ENCODE assay signal across 8 mouse cellular contexts in the genomic region with DNA sequence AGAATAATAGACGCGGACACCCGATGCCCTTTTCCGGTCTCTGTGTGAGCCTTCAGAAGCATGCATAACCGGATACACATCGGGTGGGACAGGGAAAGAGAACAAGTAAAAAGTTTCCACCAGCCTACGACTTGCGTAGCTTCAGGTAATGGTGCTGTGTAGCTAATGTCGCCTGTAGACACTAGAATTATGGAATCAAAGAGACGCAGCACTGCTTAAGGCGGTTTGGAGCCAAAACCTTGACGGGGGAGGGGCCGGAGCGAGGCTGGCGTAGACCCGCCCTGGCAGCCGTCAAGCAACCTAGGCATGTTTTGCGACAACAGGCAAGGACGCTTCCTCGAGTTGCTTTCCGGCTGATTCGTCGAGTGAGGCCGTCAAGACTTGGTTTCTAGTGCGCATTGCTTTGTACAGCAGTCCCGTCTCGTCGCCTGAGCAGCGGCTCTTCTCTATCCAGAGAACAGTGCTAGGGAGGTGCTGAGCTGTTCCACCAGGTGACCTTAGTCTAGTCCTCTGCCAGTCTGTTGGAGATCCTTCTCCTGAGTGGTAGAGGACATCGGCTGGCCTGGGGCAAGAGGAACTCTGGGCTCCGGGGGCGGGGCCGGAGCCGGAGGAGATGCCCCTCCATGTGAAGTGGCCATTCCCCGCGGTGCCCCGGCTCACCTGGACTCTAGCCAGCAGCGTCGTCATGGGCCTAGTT. TPM values are rescaled to one million over a fixed set of nuclear protein-coding genes. Genes with fewer than 3 reads are reported as not detected.
DNase-seq lines count a peak whose midpoint lies in the region; ATAC-seq lines count a peak whose summit lies in the region.

No protein-coding gene starts in this region.

- peak overlapping the region; percentile 64 for H3K4me2 ChIP-seq in intestine, embryonic 14.5 days (ENCODE audit: low read length)

- intact Hi-C loops in gastrocnemius, postnatal 14 days (cut with DNase I; ENCODE audit: low total_unique reads) = no loop called here
- intact Hi-C loops in left cerebral cortex, postnatal 14 days (cut with DNase I) = no loop called here

- 0 out of 2 replicates have a peak, but pooled peaks cover 5% of the 10 kb centered on the region for H3K4me1 ChIP-seq in intestine, embryonic 14.5 days (replicated peaks; ENCODE audit: control insufficient read depth, insufficient read depth, low read length)

- DNase-seq in adrenal gland, adult (ENCODE audit: inconsistent age in 2 of 2, low spot score in 1 of 2) = peak; percentile 89 to 95
- DNase-seq in embryo, embryonic 10.5 days (ENCODE audit: low spot score) = peak; percentile 88
- peak; percentile 85 for DNase-seq in gastrocnemius, postnatal 14 days
- peak; percentile 84 for DNase-seq in intestine, embryonic 14.5 days (ENCODE audit: low spot score)
- DNase-seq in left cerebral cortex, postnatal 14 days (ENCODE audit: low spot score in 2 of 2) = peak; percentile 86 to 89
- DNase-seq in right cerebral cortex, postnatal 25 days = peak; percentile 83
- peak; percentile 72 to 83 for DNase-seq in urinary bladder, postnatal 36 days (ENCODE audit: low spot score in 2 of 2)

- H3K4me3 ChIP-seq in intestine, embryonic 14.5 days (ENCODE audit: low read depth, low read length) = peak overlapping the region; percentile 53

- peaks cover 4% of the 10 kb centered on the region for H3K36me3 ChIP-seq in intestine, embryonic 14.5 days (ENCODE audit: control insufficient read depth, insufficient read depth, low read length)

- 18% methylated on average over 39 of the region's 39 CpGs for WGBS in intestine, embryonic 14.5 days

- H3K27ac ChIP-seq in intestine, embryonic 14.5 days (ENCODE audit: low read depth) = peak overlapping the region; percentile 67

- no peaks in the 10 kb centered on the region for H3K27me3 ChIP-seq in intestine, embryonic 14.5 days (replicated peaks; ENCODE audit: control insufficient read depth, insufficient read depth, low read length)

- ATAC-seq in intestine, embryonic 14.5 days (replicated peaks; ENCODE audit: low FRiP score, low TSS enrichment, low read depth) = peak; percentile 73
- ATAC-seq in megakaryocyte-erythroid progenitor cell, adult 5-6 weeks (replicated peaks; ENCODE audit: low FRiP score, low TSS enrichment, poor library complexity, severe bottlenecking) = peak; percentile 68

- no peaks in the 10 kb centered on the region for H3K9me3 ChIP-seq in intestine, embryonic 14.5 days (ENCODE audit: control insufficient read depth, low read length)

- H3K9ac ChIP-seq in intestine, embryonic 14.5 days (ENCODE audit: low read length) = peak overlapping the region; percentile 59

RNA-seq across cellular contexts. Expression of gene Dnase1l1, which starts 0.4 kb away (rescaled TPM):
- 10 to 100 TPM; 79.6 to 82.4 TPM for total RNA-seq in gastrocnemius, postnatal 14 days (2021)
- 10.1 and 10.6 TPM in 2 replicates for polyA plus RNA-seq in intestine, embryonic 14.5 days (2014; fragmentation: Nextera tagmentation; extraction: Ambion mirVana)
- total RNA-seq in left cerebral cortex, postnatal 14 days (2021) = 1 to 10 TPM; 1.4 to 2.0 TPM
- 12.9 and 22.9 TPM in 2 replicates for total RNA-seq in megakaryocyte-erythroid progenitor cell, adult 5-6 weeks (2014; fragmentation: Nextera tagmentation)
- 15.6 and 28.0 TPM in 2 replicates for total RNA-seq in megakaryocyte-erythroid progenitor cell, adult 5-6 weeks (2017)

RNA-seq across cellular contexts. Expression of gene Taz, which starts 0.8 kb away (rescaled TPM):
- 10 to 100 TPM; 31.6 to 34.1 TPM for total RNA-seq in gastrocnemius, postnatal 14 days (2021)
- polyA plus RNA-seq in intestine, embryonic 14.5 days (2014; fragmentation: Nextera tagmentation; extraction: Ambion mirVana) = 60.6 and 67.6 TPM in 2 replicates
- total RNA-seq in left cerebral cortex, postnatal 14 days (2021) = 10 to 100 TPM; 51.2 to 53.1 TPM
- total RNA-seq in megakaryocyte-erythroid progenitor cell, adult 5-6 weeks (2014; fragmentation: Nextera tagmentation) = 37.9 and 62.6 TPM in 2 replicates
- total RNA-seq in megakaryocyte-erythroid progenitor cell, adult 5-6 weeks (2017) = 37.0 and 41.7 TPM in 2 replicates

RNA-seq across cellular contexts. Expression of gene Rpl10, which starts 11.9 kb away (rescaled TPM):
- 100 to 1,000 TPM; 121 to 122 TPM for total RNA-seq in gastrocnemius, postnatal 14 days (2021)
- 990 and 1,020 TPM in 2 replicates for polyA plus RNA-seq in intestine, embryonic 14.5 days (2014; fragmentation: Nextera tagmentation; extraction: Ambion mirVana)
- 100 to 1,000 TPM; 124 to 140 TPM for total RNA-seq in left cerebral cortex, postnatal 14 days (2021)
- total RNA-seq in megakaryocyte-erythroid progenitor cell, adult 5-6 weeks (2014; fragmentation: Nextera tagmentation) = 4,546 and 4,933 TPM in 2 replicates
- total RNA-seq in megakaryocyte-erythroid progenitor cell, adult 5-6 weeks (2017) = 1,280 and 1,947 TPM in 2 replicates

RNA-seq across cellular contexts. Expression of gene Atp6ap1, which starts 14.4 kb away (rescaled TPM):
- total RNA-seq in gastrocnemius, postnatal 14 days (2021) = 10 to 100 TPM; 87.9 to 94.6 TPM
- 103 and 107 TPM in 2 replicates for polyA plus RNA-seq in intestine, embryonic 14.5 days (2014; fragmentation: Nextera tagmentation; extraction: Ambion mirVana)
- 100 to 1,000 TPM; 351 to 367 TPM for total RNA-seq in left cerebral cortex, postnatal 14 days (2021)
- 91.6 and 95.2 TPM in 2 replicates for total RNA-seq in megakaryocyte-erythroid progenitor cell, adult 5-6 weeks (2014; fragmentation: Nextera tagmentation)
- total RNA-seq in megakaryocyte-erythroid progenitor cell, adult 5-6 weeks (2017) = 72.2 and 111 TPM in 2 replicates

RNA-seq across cellular contexts. Expression of gene Gdi1, which starts 22.3 kb away (rescaled TPM):
- 10 to 100 TPM; 36.3 to 38.9 TPM for total RNA-seq in gastrocnemius, postnatal 14 days (2021)
- 165 and 194 TPM in 2 replicates for polyA plus RNA-seq in intestine, embryonic 14.5 days (2014; fragmentation: Nextera tagmentation; extraction: Ambion mirVana)
- total RNA-seq in left cerebral cortex, postnatal 14 days (2021) = 100 to 1,000 TPM; 663 to 673 TPM
- total RNA-seq in megakaryocyte-erythroid progenitor cell, adult 5-6 weeks (2014; fragmentation: Nextera tagmentation) = 105 and 125 TPM in 2 replicates
- 12.9 and 19.3 TPM in 2 replicates for total RNA-seq in megakaryocyte-erythroid progenitor cell, adult 5-6 weeks (2017)

Comparison
In these comparisons a context has a peak if more than half of its experiments do, and no peak if none do; other contexts are left out.
1. Peak in every context shown above with its lines: DNase-seq, ATAC-seq, H3K4me3 ChIP-seq and H3K27ac ChIP-seq.
2. RNA of gene Dnase1l1, which starts 0.4 kb away (total RNA-seq): 79.6 to 82.4 TPM in gastrocnemius, postnatal 14 days and 12.9 to 28.0 TPM in megakaryocyte-erythroid progenitor cell, adult 5-6 weeks; 1.4 to 2.0 TPM in left cerebral cortex, postnatal 14 days; every median in the first group is over 4 times any median in the second.
3. RNA of gene Rpl10, which starts 11.9 kb away (total RNA-seq): 1,280 to 4,933 TPM in megakaryocyte-erythroid progenitor cell, adult 5-6 weeks; 124 to 140 TPM in left cerebral cortex, postnatal 14 days and 121 to 122 TPM in gastrocnemius, postnatal 14 days; every median in the first group is over 4 times any median in the second.